Mouse (Mus musculus) stomach, postnatal 0 days (tissue): ENCODE data around the gene Natd1. TPM values are rescaled to one million over a fixed set of nuclear protein-coding genes. Genes with fewer than 3 reads are reported as not detected.
"Not testable (repeated sequence)": the region's sequence is repeated elsewhere in the genome, so short reads cannot be mapped to it uniquely, and the experiment has no call there.

Source experiments
- ATAC-seq: fragments of 200-750 bp; cut with Nextera tagmentation; 2 replicates; pipeline ENCODE4 v1.8.0; 2017; ENCODE audit not compliant: low FRiP score, low TSS enrichment
- DNase-seq: peaks from one replicate; pipeline ENCODE4 v3.0.0-alpha.2; 2016; ENCODE audit warnings: low spot score
- H3K27ac ChIP-seq: fragments of 300-500 bp; sonication (generic); replicated peaks from 2 replicates; pipeline ENCODE4 v1.5.1; 2014; ENCODE audit warnings: mild to moderate bottlenecking, control low read depth
- H3K27me3 ChIP-seq: fragments of 300-500 bp; sonication (generic); 2 replicates; pipeline ENCODE4 v1.6.1; 2014; ENCODE audit warnings: low read length; ENCODE audit not compliant: control insufficient read depth, insufficient read depth
- H3K36me3 ChIP-seq: fragments of 300-500 bp; sonication (generic); 2 replicates; pipeline ENCODE4 v1.6.1; 2014; ENCODE audit warnings: low read length, mixed read lengths; ENCODE audit not compliant: control insufficient read depth, insufficient read depth
- H3K4me1 ChIP-seq: fragments of 300-500 bp; sonication (generic); replicated peaks from 2 replicates; pipeline ENCODE4 v1.6.1; 2014; ENCODE audit warnings: antibody characterized with exemption; ENCODE audit not compliant: control insufficient read depth, insufficient read depth
- H3K4me2 ChIP-seq: fragments of 300-500 bp; sonication (generic); replicated peaks from 2 replicates; pipeline ENCODE4 v1.6.1; 2014; ENCODE audit warnings: low read depth, mild to moderate bottlenecking, control low read depth, moderate library complexity
- H3K4me3 ChIP-seq: fragments of 300-500 bp; sonication (generic); 2 replicates; pipeline ENCODE4 v1.5.1; 2014; ENCODE audit warnings: low read depth, low read length, control low read depth
- H3K9ac ChIP-seq: fragments of 300-500 bp; sonication (generic); 2 replicates; pipeline ENCODE4 v1.6.1; 2014; ENCODE audit warnings: mild to moderate bottlenecking, low read length, control low read depth, mixed read lengths
- H3K9me3 ChIP-seq: fragments of 300-500 bp; sonication (generic); 2 replicates; pipeline ENCODE4 v1.6.1; 2016; ENCODE audit warnings: low read length; ENCODE audit not compliant: control insufficient read depth
- CTCF ChIP-seq: IDR thresholded peaks from 2 replicates; pipeline ENCODE4 v1.5.1; 2016; ENCODE audit warnings: antibody characterized with exemption, low read depth, mild to moderate bottlenecking, moderate library complexity
- EP300 ChIP-seq: optimal IDR thresholded peaks from 2 replicates; pipeline ENCODE3; 2016; ENCODE audit warnings: antibody characterized with exemption
- WGBS: fragments of 180-500 bp; shearing (Covaris S2); extraction: QIAGEN DNeasy Blood & Tissue Kit; methylation state at CpG from one replicate; pipeline ENCODE4 v1.1.7; 2014; 5-methylcytosine and 5-hydroxymethylcytosine counted together
- polyA plus RNA-seq: library from polyadenylated mRNA; unstranded; fragments of >200 nt; fragmentation: Nextera tagmentation; extraction: Ambion mirVana; gene quantifications from 2 replicates; pipeline ENCODE4 v1.2.1, GENCODE M21; 2015

Natd1 gene
- polyA plus RNA-seq, 1 experiment from 2014 or later: 6.7 TPM

- WGBS: 2% methylated on average over 11 of the region's 11 CpGs
- DNase-seq: peak; percentile 72
- ATAC-seq: peak; percentile 21
Measured at GRCm38 (mm10) chr11:60879423-60879822, 35.1 kb downstream of the Natd1 start.

GRCm38 (mm10) chr11:60878675-60879294 lies 35.8 kb downstream of the Natd1 start, which contains the start of gene Tmem11:
Tmem11 (minus strand) TSS chr11:60879272.
- H3K27me3 ChIP-seq: no peaks in the 10 kb centered on the region
- peak; percentile 50 for TF ChIP-seq CTCF
- TF ChIP-seq EP300: no peak
- H3K4me1 ChIP-seq: peaks cover 4% of the 10 kb centered on the region
- H3K4me2 ChIP-seq: peak within 1 kb of the TSS; percentile 75
- WGBS: under 1% methylated on average over 62 of the region's 62 CpGs
- H3K27ac ChIP-seq: peak within 1 kb of the TSS; percentile 98
- peak within 1 kb of the TSS; percentile 97 for H3K4me3 ChIP-seq
- no peaks in the 10 kb centered on the region for H3K36me3 ChIP-seq
- H3K9me3 ChIP-seq: no peaks in the 10 kb centered on the region
- H3K9ac ChIP-seq: peak within 1 kb of the TSS; percentile 93
- ATAC-seq (peak; percentile 98), DNase-seq (peak; percentile 97)

More at GRCm38 (mm10) chr11:60879423-60879822, 35.1 kb downstream of the Natd1 start:
- TF ChIP-seq EP300 (no peak), CTCF (peak; percentile 85)
- Histone ChIP-seq H3K4me3 (peak overlapping the region; percentile 97), H3K27me3 (no peaks in the 10 kb centered on the region), H3K9me3 (no peaks in the 10 kb centered on the region), H3K36me3 (no peaks in the 10 kb centered on the region), H3K27ac (peak overlapping the region; percentile 98), H3K4me1 (peaks cover 4% of the 10 kb centered on the region), H3K9ac (peak overlapping the region; percentile 71), H3K4me2 (peak overlapping the region; percentile 75)

DNA sequence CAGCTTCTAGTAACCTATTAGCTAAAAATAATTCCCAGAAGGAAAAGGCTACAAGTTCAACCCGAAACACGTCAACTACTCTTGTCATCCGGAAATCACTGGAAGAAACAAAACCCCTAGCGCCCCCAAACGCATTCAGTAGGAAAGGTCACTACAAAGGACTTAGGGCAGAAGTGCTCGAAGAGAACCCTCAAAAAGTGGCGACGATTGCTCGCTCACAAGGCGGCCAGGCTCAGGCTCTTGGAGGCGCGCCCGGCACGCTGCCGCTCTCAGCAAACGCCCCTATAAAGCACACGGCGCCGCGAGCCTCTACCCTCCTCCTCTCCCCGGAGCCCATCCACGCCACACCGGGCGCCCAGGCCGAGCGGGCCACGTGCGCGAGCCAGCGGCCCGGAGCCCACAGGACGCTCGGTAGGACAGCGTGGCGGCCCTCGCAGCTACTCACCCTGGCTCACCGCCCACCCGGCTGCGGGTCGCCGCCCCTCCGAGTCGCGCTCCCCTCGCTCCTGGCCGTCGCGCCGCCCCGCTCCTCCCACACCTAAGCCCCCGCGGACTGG lies 36.4 kb downstream of the Natd1 start:
- no peaks in the 10 kb centered on the region for H3K27me3 ChIP-seq
- H3K4me1 ChIP-seq: peaks cover 4% of the 10 kb centered on the region
- TF ChIP-seq CTCF (peak; percentile 52), EP300 (no peak)
- H3K27ac ChIP-seq: peak overlapping the region; percentile 98
- H3K4me3 ChIP-seq: peak overlapping the region; percentile 97
- DNase-seq (peak; percentile 72), ATAC-seq (peak; percentile 68)
- WGBS: under 1% methylated on average over 44 of the region's 52 CpGs
- H3K36me3 ChIP-seq: no peaks in the 10 kb centered on the region
- H3K9me3 ChIP-seq: no peaks in the 10 kb centered on the region
- peak overlapping the region; percentile 75 for H3K4me2 ChIP-seq
- H3K9ac ChIP-seq: peak overlapping the region; percentile 93

DNA sequence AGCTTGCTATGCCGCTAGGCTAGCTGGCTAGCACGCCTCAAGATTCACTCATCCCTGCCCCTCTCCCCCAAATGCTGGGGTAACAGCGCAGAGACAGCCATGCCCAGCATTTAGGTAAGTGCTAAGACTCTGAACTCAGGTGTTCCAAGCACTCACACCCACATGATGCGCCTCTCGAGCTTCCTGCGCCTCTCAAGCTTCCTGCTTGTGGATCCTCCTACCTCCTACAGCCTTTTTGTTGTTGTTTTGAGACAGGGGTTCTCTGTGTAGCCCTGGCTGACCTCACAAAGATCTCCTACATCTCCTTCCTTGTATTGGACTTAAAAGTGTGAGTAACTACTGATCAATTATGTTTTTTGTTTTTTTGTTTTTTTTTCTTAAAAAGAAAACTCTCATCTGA lies 41.4 kb downstream of the Natd1 start:
- Histone ChIP-seq H3K27me3 (no peaks in the 10 kb centered on the region), H3K4me1 (peaks cover 4% of the 10 kb centered on the region), H3K9me3 (no peaks in the 10 kb centered on the region), H3K36me3 (no peaks in the 10 kb centered on the region), H3K4me2 (no peak overlapping the region), H3K9ac (no peak overlapping the region), H3K27ac (no peak overlapping the region), H3K4me3 (no peak overlapping the region)
- TF ChIP-seq CTCF (no peak), EP300 (no peak)
- WGBS: 62% methylated on average over 6 of the region's 6 CpGs
- ATAC-seq: no peak
- DNase-seq: no peak

- no peak for TF ChIP-seq EP300
- TF ChIP-seq CTCF: no peak
- H3K4me1 ChIP-seq: peaks cover 4% of the 10 kb centered on the region; the same call in 1 of the 2 replicates
- ATAC-seq (no peak), DNase-seq (no peak)
- H3K9ac ChIP-seq: no peak overlapping the region
- H3K4me2 ChIP-seq: no peak overlapping the region
- no peaks in the 10 kb centered on the region for H3K9me3 ChIP-seq
- H3K27me3 ChIP-seq: no peaks in the 10 kb centered on the region
- H3K4me3 ChIP-seq: no peak overlapping the region
- WGBS: 52% methylated on average over 4 of the region's 4 CpGs
- H3K36me3 ChIP-seq: no peaks in the 10 kb centered on the region
- no peak overlapping the region for H3K27ac ChIP-seq
Measured at GRCm38 (mm10) chr11:60871409-60871808, 43.1 kb downstream of the Natd1 start.

- H3K9ac ChIP-seq, ATAC-seq, DNase-seq, H3K4me2 ChIP-seq, H3K4me1 ChIP-seq, H3K27me3 ChIP-seq, H3K36me3 ChIP-seq, H3K4me3 ChIP-seq, H3K27ac ChIP-seq, H3K9me3 ChIP-seq: not testable (repeated sequence)
- WGBS: 89% methylated on average over 6 of the region's 6 CpGs
Measured at GRCm38 (mm10) chr11:60869471-60869870, 45.1 kb downstream of the Natd1 start.
